Mouse (Mus musculus): ENCODE results near the gene Bsph1. TPM values are rescaled to one million over a fixed set of nuclear protein-coding genes. Genes with fewer than 3 reads are reported as not detected.
"Not testable (repeated sequence)": the region's sequence is repeated elsewhere in the genome, so short reads cannot be mapped to it uniquely, and the experiment has no call there.

The Bsph1 gene
- not detected for polyA plus RNA-seq (2017; shearing (Covaris generic))

GRCm38 (mm10) chr7:13450541-13450940 is at the start of gene Bsph1:
Bsph1 (plus strand) TSS chr7:13450841.
- ATAC-seq, result not testable (repeated sequence)

- peak; percentile 70 for ATAC-seq
These were observed 60.9 kb downstream of the Bsph1 start for GRCm38 (mm10) chr7:13511539-13511938.

Other genes starting within 250 kb of the Bsph1 start
- gene Vmn1r89, start 237.8 kb upstream of the Bsph1 start, polyA plus RNA-seq (2017; shearing (Covaris generic)), result not detected
- 10 to 100 TPM; 25.2 to 31.1 TPM for gene Lig1, start 173.6 kb upstream of the Bsph1 start, polyA plus RNA-seq (2017; shearing (Covaris generic))
- gene Zswim9, start 172.1 kb upstream of the Bsph1 start, polyA plus RNA-seq (2017; shearing (Covaris generic)), result 1 to 10 TPM; 3.8 to 4.3 TPM
- gene Pla2g4c, start 126.2 kb upstream of the Bsph1 start, polyA plus RNA-seq (2017; shearing (Covaris generic)), result under 1 TPM; 0.28 to 0.34 TPM
- not detected for gene Cabp5, start 52.7 kb upstream of the Bsph1 start, polyA plus RNA-seq (2017; shearing (Covaris generic))
- not detected for gene Bsph2, start 120.2 kb downstream of the Bsph1 start, polyA plus RNA-seq (2017; shearing (Covaris generic))
- not detected for gene Sult2a5, start 173.1 kb downstream of the Bsph1 start, polyA plus RNA-seq (2017; shearing (Covaris generic))